Mouse (Mus musculus): ENCODE measurements around the gene Poll.

DNA sequence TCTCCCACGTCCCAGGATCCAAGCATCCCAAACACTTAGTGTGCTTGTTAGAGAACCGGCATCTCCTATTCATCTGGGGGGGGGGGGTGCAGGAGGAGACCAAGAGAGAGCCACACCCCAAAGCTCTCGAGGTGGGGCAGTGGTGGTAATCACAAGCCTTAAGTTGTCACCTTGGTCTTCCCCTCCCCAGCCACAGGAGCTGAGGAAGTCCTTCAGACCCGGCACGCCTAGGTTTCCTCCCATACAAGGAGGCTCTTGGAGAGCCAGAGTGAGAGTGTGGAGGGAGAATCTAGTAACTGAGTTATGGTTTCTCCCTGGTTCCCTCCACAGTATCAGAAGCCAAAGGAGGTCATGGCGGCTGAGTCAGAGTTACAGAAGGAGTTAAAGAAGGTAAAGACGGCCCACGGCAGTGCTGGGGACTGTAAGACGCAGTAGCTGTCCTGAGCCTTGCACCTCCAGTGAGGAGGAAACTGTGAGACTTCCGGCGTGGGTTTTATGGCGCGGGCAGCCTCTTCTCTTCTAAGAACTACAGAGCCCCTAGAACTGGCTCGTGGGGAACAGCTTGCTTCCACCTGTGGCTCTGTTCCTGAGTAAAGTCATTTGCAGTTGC lies 16.9 kb upstream of the Poll start:
- TF ChIP-seq TCF12 (IDR thresholded peaks at IDR 0.05; ENCODE audit: insufficient read depth, poor library complexity, severe bottlenecking), result no peak
- TF ChIP-seq MAX (IDR thresholded peaks at IDR 0.05; ENCODE audit: low read depth), result no peak
- no peak for TF ChIP-seq POLR2A (IDR thresholded peaks at IDR 0.05; ENCODE audit: insufficient read length, low read depth)
- TF ChIP-seq MYOG (IDR thresholded peaks at IDR 0.05; ENCODE audit: control insufficient read depth in 1 of 3, insufficient read depth in 1 of 3, insufficient read length in 2 of 3, low read depth in 2 of 3), result no peak
- TF ChIP-seq MYOD1 (IDR thresholded peaks at IDR 0.05; ENCODE audit: control insufficient read depth in 1 of 3, insufficient read length in 2 of 3, low read depth in 2 of 3), result no peak
- TF ChIP-seq USF1 (IDR thresholded peaks at IDR 0.05; ENCODE audit: low read depth), result no peak
- TF ChIP-seq POLR2AphosphoS2 (IDR thresholded peaks at IDR 0.05; ENCODE audit: insufficient read length, low read depth), result no peak
- TF ChIP-seq CEBPB (IDR thresholded peaks at IDR 0.05; ENCODE audit: insufficient read depth, poor library complexity, severe bottlenecking), result no peak
- TF ChIP-seq E2F4 (IDR thresholded peaks at IDR 0.05; ENCODE audit: insufficient read depth), result no peak
- no peak for TF ChIP-seq SRF (IDR thresholded peaks at IDR 0.05; ENCODE audit: control insufficient read depth, insufficient read length, low read depth)
- no peak for TF ChIP-seq REST (IDR thresholded peaks at IDR 0.05; ENCODE audit: insufficient read depth, insufficient read length)
- no peak for TF ChIP-seq TCF3 (IDR thresholded peaks at IDR 0.05; ENCODE audit: insufficient read length, low read depth)
